Mouse (Mus musculus): Measurements from ENCODE around the gene Klb. TPM values are rescaled to one million over a fixed set of nuclear protein-coding genes. Genes with fewer than 3 reads are reported as not detected.

Gene Klb
- polyA plus RNA-seq, 1 experiment from 2014 or later: 0.16 TPM

DNA sequence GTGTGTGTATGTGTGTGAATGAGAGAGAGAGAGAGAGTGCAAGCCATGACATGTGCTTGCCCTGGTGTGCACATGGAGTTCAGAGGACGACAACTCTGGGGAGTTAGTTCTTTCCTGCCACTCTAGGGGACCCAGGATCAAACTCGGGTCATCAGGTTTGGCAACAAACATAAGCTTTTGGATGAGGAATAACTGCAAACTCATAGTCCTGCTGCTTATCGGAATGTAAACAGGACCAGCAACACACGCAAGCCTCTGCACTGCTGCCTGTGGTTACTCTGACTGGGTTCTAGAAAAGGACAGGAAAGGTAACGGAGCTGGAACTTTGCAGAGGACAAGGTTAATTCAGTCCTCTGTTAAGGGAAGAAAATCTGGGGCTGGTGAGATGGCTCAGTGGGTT is 77.1 kb downstream of the Klb start:
- no peak for ATAC-seq (ENCODE audit: low FRiP score)
- Histone ChIP-seq H3K4me2 (replicated peaks) (no peak overlapping the region), H3K4me1 (replicated peaks; ENCODE audit: control insufficient read depth, insufficient read depth, low read length) (no peaks in the 10 kb centered on the region), H3K27ac (no peak overlapping the region), H3K4me3 (replicated peaks; ENCODE audit: low read length) (no peak overlapping the region), H3K9me3 (ENCODE audit: control insufficient read depth, low read length) (no peaks in the 10 kb centered on the region), H3K27me3 (ENCODE audit: control insufficient read depth, insufficient read depth, low read length) (no peaks in the 10 kb centered on the region), H3K36me3 (replicated peaks; ENCODE audit: control insufficient read depth, insufficient read depth) (peaks cover 68% of the 10 kb centered on the region), H3K9ac (no peak overlapping the region)
- WGBS: 88% methylated on average over 5 of the region's 5 CpGs
- DNase-seq (ENCODE audit: low spot score): no peak

DNA sequence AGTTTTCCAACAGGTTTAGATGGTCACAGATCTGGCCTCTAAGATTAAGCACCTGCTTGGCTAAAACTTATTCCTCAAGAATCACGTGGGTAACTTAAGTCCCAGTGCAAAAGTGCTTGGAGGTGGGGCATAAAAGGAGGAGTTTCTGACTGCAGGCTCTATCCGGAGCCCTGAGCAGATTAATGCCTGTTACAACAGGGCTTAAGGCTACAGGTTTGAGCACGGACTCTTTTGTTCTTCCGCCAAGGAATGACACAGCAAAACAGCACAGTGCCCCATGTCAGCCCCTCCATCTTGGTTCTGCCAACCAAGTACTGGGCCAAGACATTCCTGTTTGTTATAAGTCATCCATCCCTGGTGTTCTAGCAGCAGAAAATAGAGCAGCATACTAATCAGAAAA is 80.2 kb downstream of the Klb start:
- H3K27me3 ChIP-seq (ENCODE audit: control insufficient read depth, insufficient read depth, low read length): no peaks in the 10 kb centered on the region
- peaks cover 42% of the 10 kb centered on the region for H3K36me3 ChIP-seq (replicated peaks; ENCODE audit: control insufficient read depth, insufficient read depth)
- 53% methylated on average over 4 of the region's 4 CpGs for WGBS
- no peaks in the 10 kb centered on the region for H3K9me3 ChIP-seq (ENCODE audit: control insufficient read depth, low read length)
- no peak overlapping the region for H3K4me3 ChIP-seq (replicated peaks; ENCODE audit: low read length)
- H3K9ac ChIP-seq: no peak overlapping the region
- DNase-seq (ENCODE audit: low spot score): no peak
- H3K27ac ChIP-seq: no peak overlapping the region
- no peak for ATAC-seq (ENCODE audit: low FRiP score)
- peaks cover 7% of the 10 kb centered on the region; the same call in 1 of the 2 replicates for H3K4me1 ChIP-seq (replicated peaks; ENCODE audit: control insufficient read depth, insufficient read depth, low read length)
- no peak overlapping the region for H3K4me2 ChIP-seq (replicated peaks)

DNA sequence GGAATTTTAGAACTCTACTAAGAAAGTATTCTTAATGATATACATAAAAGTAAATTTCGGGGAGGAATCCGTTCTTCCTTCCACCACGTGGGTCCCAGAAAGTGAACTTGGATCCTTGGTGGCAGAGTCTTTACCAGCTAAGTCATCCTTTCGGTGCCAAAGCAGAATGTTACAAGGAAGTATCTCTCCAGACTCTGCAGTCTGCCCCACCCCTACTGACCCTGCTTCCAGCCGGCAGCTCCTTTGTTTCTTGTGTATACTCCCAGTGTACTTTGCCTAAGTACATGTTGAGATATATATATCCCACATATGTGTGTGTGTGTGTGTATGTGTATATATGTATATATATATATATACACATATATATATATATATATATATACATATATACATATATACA is 81.3 kb downstream of the Klb start:
- 88% methylated on average over 5 of the region's 5 CpGs for WGBS
- no peaks in the 10 kb centered on the region for H3K27me3 ChIP-seq (ENCODE audit: control insufficient read depth, insufficient read depth, low read length)
- peaks cover 31% of the 10 kb centered on the region for H3K36me3 ChIP-seq (replicated peaks; ENCODE audit: control insufficient read depth, insufficient read depth)
- H3K27ac ChIP-seq: no peak overlapping the region
- no peak overlapping the region for H3K4me3 ChIP-seq (replicated peaks; ENCODE audit: low read length)
- ATAC-seq (ENCODE audit: low FRiP score): no peak
- H3K4me1 ChIP-seq (replicated peaks; ENCODE audit: control insufficient read depth, insufficient read depth, low read length): peaks cover 16% of the 10 kb centered on the region
- H3K9me3 ChIP-seq (ENCODE audit: control insufficient read depth, low read length): no peaks in the 10 kb centered on the region
- H3K4me2 ChIP-seq (replicated peaks): no peak overlapping the region
- no peak for DNase-seq (ENCODE audit: low spot score)
- no peak overlapping the region for H3K9ac ChIP-seq

Other genes starting within 250 kb of the Klb start
- gene Klhl5, start 240.8 kb upstream of the Klb start, polyA plus RNA-seq (2014; fragmentation: Nextera tagmentation; extraction: Ambion mirVana): 49.2 and 53.1 TPM in 2 replicates
- 14.5 and 15.7 TPM in 2 replicates for gene Wdr19, start 148.6 kb upstream of the Klb start, polyA plus RNA-seq (2014; fragmentation: Nextera tagmentation; extraction: Ambion mirVana)
- 33.4 and 37.4 TPM in 2 replicates for gene Rfc1, start 12.6 kb upstream of the Klb start, polyA plus RNA-seq (2014; fragmentation: Nextera tagmentation; extraction: Ambion mirVana)
- 592 and 691 TPM in 2 replicates for gene Rpl9, start 43.1 kb downstream of the Klb start, polyA plus RNA-seq (2014; fragmentation: Nextera tagmentation; extraction: Ambion mirVana)
- 55.6 and 59.9 TPM in 2 replicates for gene Lias, start 43.2 kb downstream of the Klb start, polyA plus RNA-seq (2014; fragmentation: Nextera tagmentation; extraction: Ambion mirVana)
- gene Ugdh, start 87.6 kb downstream of the Klb start, polyA plus RNA-seq (2014; fragmentation: Nextera tagmentation; extraction: Ambion mirVana): 40.2 and 46.5 TPM in 2 replicates
- gene Gm43552, start 144.5 kb downstream of the Klb start, polyA plus RNA-seq (2014; fragmentation: Nextera tagmentation; extraction: Ambion mirVana): not detected in 2 replicates
- gene Smim14, start 188.9 kb downstream of the Klb start, polyA plus RNA-seq (2014; fragmentation: Nextera tagmentation; extraction: Ambion mirVana): 201 and 237 TPM in 2 replicates
- 153 and 159 TPM in 2 replicates for gene Ube2k, start 188.9 kb downstream of the Klb start, polyA plus RNA-seq (2014; fragmentation: Nextera tagmentation; extraction: Ambion mirVana)

All from hindbrain, embryonic 14.5 days (tissue).